Mouse (Mus musculus) heart, postnatal 4 days (tissue): ENCODE data around the gene Cebpa. TPM values are rescaled to one million over a fixed set of nuclear protein-coding genes. Genes with fewer than 3 reads are reported as not detected.

ENCODE experiments used
- DNase-seq: peaks from one replicate; pipeline ENCODE4 v3.0.0; 2021
- total RNA-seq, 2 experiments: library from RNA; stranded (reverse); gene quantifications; 2 replicates each; pipeline ENCODE4 v1.2.3; 2021

Gene Cebpa
- total RNA-seq, 2 experiments from 2014 or later: 3.2 to 4.0 TPM

DNA sequence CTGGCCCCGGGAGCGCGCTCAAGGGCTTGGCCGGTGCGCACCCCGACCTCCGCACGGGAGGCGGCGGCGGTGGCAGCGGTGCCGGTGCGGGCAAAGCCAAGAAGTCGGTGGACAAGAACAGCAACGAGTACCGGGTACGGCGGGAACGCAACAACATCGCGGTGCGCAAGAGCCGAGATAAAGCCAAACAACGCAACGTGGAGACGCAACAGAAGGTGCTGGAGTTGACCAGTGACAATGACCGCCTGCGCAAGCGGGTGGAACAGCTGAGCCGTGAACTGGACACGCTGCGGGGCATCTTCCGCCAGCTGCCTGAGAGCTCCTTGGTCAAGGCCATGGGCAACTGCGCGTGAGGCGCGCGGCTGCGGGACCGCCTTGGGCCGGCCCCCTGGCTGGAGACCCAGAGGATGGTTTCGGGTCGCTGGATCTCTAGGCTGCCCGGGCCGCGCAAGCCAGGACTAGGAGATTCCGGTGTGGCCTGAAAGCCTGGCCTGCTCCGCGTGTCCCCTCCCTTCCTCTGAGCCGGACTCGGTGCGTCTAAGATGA lies 1.1 kb downstream of the Cebpa start:
- DNase-seq: peak; percentile 28

DNA sequence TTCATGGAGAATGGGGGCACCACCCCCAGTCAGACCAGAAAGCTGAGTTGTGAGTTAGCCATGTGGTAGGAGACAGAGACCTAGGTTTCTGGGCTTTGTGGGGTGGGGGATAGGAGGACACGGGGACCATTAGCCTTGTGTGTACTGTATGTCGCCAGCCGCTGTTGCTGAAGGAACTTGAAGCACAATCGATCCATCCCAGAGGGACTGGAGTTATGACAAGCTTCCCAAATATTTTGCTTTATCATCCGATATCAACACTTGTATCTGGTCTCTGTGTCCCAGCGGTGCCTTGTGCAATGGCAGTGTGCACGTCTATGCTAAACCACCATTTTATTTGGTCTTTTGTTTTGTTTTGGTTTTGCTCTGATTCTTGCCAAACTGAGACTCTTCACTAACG lies 2.1 kb downstream of the Cebpa start:
- no peak for DNase-seq

DNA sequence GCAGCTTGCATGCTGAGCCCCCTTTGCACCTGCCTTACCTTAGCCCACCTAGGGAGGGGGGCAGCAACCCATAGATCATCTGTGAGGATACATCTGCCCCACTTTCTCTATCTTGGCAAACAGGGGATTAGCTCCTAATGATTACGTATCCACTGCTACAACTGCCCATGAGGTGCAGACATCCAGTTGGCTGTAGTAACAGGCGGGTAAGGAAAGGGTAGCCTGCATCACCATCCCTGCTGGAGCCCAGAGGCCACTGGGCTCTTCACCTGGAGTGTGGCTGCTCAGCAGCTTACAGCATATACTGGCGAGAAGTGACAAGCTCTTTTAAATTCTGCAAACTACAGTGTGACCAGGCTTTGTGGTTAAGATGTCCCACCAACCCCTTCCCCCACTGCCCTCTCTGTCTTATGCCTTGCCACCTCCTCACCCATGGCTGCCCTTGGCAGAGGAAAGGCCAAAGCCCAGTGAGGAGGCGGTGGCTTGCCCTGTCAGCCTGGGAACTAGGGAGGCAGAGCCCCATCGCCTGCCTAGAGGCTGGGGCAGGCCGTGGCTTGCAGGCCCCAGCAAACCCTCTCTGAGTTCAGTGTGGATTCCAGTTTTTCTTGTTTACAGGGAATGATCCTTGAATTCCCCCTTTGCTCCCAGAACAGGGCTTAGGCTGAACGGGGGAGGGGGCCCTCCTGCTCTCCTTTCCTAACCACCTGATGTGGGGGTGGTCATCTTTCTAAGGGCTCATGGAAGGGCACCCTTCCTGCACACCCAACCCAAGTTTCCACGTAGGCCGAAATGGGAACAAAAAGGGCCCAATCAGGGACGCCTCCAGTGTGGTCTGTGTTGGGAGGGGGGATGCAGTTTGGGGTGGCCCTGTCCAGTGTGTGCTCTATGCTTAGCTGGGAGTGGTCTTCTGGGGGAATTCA lies 3.6 kb downstream of the Cebpa start:
- DNase-seq: no peak

DNA sequence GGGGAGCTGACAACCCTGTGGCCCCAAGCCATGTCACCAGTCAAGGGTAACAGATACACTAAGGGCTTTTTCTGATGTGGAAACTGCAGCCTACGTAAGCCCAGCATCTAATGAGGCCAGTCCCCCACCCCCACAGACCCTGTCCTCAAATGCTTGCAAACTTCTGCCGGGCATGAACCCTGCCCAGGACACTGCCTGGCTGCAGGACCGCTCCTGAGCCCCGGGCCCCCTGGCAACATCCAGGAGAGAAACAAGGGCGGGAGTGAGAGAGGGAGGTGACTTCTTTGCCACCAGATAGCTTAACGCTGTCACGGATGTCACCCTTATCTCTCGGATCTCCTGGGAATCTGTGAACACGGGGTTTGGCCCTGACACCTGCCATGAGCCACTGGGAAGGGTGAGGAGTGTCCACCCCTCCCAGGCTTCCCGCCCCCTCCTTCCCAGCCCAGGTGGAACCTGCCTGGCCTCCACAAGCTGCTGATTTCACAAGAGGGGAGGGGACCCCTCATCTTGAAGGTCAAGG lies 4.4 kb downstream of the Cebpa start:
- DNase-seq: no peak

DNA sequence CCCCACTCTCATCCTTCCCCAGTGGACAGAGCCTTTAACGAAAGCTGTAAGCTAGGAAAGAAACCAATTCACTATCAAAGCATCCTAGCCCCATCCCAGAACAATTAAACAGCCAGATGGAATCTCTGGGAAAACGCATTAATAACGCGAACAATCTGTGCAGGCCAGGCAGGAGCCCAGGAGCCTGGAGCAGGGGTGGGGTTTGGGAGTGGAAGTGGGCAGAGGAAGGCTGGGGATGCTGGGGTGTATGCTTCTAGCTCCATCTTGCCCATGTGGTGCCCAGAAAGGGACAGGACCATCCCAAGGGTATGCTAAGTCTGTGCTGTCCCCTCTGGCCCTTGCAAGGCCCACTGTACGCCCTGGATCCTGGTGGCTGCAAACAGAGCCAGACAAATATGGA lies 5.1 kb downstream of the Cebpa start:
- DNase-seq: no peak

DNA sequence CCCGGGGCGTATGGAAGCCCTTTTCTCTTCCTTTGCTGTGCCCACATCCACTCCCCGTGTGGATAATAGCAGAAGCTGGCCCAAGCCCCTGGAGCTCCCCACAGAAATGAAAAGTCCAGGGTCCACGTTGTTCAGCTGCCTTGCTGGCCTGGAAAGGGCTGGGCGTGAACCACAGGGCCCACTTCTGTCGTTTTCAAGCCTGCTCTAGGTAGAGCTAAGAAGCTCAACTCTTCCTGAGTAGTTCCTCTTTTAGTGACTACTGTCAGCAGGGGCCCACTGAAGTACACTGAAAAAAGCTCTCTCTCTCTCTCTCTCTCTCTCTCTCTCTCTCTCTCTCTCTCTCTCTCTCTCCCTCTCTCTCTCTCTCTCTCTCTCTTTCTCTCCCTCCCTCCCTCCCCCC lies 5.7 kb downstream of the Cebpa start:
- DNase-seq: no peak

DNA sequence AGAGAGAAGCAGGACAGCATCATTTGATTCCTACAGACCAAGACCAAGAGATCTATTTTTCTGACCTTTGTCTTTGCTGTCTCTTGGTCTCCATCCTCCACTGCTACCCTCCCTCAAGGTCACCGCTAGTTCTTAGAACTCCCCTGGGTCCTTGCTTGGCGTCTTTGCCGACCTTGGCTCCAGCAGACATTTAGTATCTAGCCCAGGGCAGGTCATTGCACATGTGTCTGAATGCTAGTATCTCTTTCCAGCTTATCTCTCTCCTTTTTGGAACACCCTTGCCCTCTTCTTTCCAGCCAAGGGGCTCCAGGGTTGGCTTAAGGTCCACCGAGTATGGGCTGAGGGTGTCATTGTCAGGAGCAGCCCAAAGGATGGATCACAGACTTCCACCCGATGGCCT lies 6.9 kb downstream of the Cebpa start:
- DNase-seq: no peak

DNA sequence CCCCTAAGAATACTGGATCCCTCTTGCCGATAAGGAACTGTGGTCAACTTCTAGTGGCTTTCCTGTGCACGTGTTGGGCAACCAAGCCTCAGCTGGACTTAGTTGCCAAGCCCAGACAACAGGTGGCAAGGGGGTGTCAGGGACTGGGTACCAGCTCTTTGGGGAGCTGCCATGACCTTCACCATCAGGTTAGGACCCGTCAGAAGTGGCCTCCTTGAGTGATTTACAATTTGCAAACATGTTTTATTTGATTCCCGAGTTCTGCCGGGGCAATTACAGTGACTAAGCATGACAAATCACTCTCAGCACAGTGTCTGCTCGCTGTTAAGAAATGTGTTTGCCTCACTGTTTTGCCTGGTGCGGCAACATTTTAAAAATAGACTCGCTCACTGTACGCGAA lies 7.9 kb downstream of the Cebpa start:
- DNase-seq: no peak

DNA sequence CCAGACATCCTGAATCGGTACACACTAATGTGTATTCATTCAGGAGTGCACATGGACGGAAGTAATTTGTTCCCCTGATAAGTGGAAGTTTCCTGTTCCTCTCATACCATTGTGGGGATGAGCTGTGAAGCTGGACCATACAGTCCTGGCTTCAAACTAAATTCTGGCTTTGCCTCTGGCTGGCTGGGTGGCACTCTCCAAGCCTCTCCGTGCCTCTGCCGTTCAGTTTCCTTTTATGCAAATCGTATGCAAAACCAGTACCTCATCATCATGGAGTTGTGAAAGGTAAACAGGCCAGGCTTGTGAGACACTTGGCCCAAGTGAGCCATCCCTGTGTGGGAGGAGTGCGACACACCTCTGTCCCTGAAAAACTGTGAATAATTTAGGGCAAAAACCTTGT lies 8.6 kb downstream of the Cebpa start:
- no peak for DNase-seq

DNA sequence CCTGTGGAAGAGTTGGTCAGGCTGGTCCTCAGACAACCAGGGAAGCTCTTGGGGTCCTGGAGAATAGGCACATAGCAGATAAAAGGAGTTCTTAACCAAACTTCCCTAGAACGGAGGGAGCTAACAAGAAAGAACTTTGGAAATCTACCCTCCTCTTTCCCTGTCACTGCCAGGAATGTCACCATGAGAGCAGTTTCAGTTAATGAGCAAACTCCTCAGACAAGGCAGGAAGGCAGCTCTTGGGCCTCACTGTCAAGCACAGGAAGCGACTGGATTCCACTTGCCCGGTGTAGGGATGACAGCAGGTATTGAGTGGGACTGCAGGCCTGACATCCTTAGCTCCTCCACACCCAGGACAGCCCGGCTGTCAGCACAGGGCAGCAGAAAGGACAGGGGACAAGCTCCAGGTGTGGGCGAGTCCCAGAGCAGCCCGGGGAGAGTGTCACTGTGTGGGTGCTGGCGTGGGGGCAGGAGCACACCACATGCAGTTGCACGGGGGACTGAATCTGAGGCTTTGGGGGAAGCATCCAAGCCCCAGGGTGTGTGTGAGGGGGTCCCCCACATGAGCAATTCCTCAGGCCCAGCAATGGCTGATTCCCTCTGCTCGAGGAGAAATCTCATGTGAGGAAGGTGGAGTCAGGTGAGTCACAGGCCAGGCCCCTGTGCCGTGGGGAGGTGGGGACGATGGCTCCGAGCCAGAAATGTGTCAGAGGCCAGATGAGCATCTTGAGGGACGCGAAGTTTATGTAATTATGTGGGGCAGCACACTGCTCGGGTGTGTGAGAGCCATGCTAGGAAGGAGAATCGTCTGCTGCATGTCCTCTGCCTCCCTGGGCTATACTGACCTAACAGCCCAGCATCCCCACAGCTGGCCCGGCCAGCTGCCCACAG lies 9.8 kb downstream of the Cebpa start:
- DNase-seq: no peak

DNA sequence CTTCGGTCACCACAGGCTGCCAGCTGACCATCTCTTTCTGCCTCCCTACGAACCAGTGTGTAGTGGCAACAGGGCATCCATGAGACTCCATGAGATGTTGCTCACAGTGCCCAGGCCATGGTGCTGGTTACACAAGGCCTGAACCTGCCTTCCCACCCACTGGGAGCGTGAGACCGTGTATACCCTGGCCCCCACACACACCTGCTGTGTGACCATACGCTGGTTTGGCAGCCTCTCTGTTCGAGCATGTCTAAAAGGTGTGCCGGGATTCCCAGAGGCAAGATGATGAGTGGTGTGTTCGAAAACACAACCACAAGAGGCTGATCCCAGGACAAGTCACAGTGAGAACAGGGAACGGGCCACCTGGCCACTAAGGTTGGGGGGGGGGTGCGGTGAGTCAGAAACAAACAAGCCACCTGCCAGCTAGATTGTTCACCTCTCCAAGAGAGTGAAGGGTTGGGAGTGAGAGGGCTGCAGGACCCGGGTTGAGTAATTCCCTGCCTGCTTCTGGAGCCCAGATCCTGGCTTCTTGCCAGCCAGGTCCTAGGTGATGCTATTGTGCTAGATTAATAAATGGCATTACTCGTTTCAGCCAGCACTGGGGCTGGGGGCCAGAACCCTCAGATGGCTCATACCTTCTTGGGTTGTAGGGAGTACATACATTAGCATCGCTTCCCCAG lies 11.1 kb downstream of the Cebpa start:
- DNase-seq: no peak

DNA sequence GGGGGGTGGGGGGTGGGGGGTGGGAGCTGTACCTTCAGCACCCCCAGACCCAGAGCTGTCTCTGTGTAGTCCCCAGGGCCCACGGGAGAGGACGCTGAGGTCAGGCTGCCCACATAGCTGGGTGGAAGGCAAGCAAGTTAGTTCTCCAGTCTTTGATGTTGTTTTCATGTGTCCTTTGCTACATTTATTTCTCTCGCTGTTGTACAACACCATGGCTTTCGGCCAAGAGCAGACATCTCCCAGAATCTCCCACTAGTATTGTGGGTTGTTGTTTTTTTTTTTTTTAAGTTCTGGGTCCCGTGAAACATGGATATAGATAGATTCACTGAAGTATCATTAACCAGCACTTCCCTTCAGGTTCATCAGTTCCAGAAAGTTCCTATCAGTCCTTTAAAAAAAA lies 11.8 kb downstream of the Cebpa start:
- no peak for DNase-seq

DNA sequence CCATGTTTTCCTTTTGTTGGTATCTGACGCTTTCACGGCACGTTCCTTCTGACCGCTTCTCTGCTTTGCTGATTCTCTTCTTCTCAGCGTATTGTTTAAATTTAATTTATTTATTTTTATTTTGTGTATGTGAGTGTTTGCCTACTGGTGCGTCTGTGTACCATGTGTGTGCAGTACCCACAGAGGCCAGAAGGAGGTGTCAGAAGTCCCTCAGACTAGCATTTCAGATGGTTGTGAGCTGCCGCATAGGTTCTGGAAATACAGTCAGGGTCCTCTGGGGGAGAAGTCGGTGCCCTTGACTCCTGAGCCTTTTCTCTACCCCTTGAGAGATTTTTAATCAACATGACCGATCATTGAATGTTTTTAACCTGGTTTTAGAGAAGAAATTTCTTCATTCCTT lies 12.5 kb downstream of the Cebpa start:
- no peak for DNase-seq

DNA sequence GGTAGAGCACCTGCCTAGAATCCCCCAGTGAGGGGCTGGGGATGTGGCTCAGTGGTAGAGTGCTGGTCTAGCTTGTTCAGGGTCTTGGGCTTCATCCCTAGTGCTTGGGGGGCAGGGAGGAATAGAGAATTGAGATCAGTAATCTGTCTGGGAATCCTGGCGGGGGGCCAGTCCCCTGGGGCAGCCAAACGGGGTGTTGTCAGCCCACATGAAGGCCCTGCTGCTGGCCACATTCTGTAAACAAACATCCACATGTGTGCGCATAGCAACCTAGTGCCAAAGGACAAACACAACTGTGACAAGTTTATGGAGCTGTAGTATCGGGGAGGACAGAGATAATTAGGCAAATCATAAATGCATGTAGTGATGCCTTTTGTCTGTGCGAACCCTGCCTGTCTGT lies 15.5 kb downstream of the Cebpa start:
- no peak for DNase-seq

DNA sequence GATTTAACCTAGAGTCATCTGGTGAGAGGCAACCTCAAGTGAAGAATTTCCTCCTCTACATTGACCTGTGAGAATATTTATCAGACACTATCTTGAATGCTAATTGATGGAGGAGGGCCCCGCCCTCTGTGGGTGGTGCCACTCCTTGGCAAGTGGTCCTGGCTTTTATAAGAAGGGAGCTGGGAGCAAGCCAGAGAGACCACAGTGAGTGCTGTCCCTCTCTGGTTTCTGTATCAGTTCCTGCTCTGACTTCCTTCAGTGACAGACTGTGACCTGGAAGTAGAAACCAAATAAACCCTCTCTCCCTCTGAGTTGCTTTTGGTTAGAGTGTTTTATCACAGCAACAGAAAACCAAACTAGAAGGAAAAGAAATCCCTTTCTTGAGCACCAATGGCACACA lies 18.4 kb downstream of the Cebpa start:
- no peak for DNase-seq

DNA sequence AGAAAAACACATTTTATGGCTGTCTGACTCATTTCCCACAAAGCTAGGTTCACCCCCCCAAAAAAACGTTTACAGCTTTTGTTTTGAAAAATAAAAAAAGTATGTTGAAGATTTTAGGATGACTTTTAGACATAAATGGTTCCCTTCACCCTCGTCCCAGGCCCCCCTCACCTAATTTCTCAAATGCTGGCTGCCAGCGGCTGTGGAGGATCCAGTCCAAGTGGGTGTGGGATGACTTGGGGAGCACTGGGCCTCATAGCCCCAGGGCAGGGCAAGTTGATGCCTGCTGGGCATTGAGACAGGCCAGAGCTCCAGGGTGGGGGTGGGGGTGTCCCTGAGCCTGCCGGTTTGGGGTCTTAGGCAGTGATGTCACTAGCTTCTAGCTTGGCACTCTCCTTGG lies 19.4 kb downstream of the Cebpa start:
- DNase-seq: no peak

DNA sequence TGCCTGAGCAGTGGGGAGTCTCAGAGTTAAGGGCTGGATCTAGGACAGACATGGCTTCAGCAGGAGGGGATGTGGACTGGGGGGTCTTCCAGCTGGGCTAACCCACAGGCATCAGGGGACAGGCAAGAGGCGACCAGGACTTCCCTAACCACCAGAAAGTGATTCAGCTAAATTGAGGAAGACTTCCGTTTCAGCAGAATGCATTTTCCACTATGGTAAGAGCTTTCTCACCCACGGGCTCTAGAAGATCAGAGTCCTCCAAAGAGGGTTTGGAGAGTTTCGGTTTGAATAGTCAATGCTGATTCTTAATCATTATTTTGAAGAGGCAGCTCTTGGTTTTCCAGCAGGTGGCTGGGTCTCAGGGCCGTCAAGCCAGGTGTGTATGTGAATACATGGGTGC lies 20.8 kb downstream of the Cebpa start:
- no peak for DNase-seq

DNA sequence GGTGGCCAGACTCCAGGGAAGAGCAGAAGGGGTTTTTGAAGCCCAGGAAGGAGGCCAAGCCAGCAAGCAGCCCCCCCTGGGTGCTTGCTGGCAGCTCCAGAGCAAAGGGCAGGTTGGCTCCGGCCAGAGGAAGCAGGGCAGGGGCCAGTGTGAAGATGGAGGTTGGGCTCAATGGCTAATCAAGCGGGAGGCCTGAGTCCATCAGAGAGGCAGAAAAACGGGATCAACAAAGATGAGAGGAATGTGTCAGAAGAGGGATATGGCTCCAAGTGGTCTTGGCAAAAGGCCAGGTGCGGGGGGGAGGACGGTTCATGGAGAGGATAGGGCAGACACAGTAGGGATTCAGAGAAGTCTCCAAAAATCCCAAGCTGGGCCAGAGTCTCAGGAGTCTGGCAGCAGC lies 22.4 kb downstream of the Cebpa start:
- DNase-seq: peak; percentile 51

DNA sequence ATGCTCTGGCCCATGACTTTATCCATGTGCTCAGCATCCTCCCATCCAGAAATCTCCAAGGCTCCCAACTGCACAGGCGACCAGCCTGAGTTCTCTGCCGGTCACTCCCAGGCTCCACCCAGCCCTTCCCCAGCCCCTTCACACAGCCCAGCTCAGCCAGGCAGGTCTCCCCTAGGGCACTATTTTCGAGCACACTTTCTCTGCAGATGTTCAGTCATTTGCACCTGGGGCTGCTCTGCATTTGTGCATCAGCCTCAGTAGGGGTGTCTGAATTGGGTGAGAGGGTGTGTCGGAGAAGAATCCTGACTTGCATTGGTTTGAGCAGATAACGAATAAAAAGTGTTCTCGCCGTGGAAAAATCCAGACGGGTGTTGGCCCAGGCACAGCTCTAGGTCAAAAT lies 23.4 kb downstream of the Cebpa start:
- no peak for DNase-seq

DNA sequence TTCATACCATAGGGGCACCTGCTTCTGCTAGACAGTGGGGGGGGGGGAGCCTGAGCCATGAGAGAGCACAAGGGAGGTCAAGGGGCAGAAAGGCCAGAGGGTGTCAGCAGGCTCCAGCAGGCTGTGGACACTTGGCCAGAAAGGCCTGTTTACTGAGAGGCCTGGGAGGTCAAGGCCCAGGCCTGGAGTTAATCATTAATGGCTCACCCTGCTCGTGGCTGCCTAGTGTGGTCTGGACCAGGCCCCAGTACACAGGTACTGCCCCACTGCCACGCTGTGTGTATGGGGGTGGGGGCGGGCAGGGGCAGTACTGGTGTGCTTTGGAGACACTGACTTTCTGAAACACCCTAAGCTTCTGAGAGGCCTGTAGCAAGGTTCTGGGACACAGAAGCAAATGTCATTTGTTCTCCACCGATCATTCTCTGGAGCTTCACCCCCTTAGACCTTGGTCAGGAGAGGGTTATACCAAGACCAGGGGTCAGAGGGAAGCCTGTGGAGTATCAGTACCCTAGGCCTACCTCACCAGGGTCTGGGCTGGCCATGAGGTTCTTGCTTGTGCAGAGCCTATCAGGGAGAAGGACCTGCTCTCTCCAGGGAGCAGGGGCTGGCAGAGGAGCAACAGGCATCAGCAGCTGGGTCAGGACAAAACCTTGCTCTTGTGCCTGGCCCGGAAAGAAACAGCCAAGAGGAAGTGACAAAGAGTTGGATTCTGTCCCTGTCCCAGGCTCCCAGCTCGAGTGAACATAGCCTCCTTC lies 24.9 kb downstream of the Cebpa start:
- DNase-seq: no peak

DNA sequence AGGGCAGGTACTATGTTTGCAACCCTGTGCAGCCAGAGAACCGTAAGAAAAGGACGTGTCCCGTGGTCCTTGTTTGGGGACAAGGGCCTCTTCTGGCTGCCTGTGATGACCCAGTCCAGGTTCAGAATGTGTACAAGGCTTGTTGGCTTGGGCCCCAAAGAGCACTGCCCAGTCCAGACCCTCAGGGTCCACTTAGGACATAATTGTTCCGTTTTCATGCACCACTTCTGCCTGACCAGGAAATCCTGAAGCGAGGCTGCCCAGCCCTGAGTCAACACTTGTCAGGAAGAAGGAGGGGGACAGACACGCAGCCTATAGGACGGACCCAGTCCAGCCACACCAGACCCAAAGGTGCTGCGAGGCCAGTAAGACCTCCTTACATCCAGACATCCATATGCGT lies 26.0 kb downstream of the Cebpa start:
- DNase-seq: no peak

DNA sequence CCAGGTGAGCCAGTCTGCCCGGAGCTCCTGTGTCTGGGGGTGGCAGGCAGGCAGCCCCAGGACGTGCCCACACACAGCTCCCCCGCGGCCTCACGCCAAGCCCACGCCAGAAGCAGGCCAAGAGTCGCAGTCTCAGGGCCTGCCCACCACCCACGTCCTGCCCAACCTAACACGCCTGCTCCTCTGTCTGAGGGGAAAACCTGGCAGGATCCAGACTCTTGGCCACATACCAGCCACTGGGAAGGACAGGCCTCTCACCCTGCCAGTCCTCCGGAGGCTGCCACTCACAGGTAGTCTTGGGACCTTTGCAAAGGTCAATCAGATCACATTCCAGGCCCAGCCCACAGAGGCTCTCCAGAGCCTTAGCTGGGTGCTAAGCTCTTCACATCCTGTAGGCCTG lies 27.2 kb downstream of the Cebpa start:
- peak; percentile 38 for DNase-seq
